Mouse (Mus musculus) liver, embryonic 13.5 days (tissue): ENCODE data around the gene Ngef. TPM values are rescaled to one million over a fixed set of nuclear protein-coding genes. Genes with fewer than 3 reads are reported as not detected.

Source experiments
- ATAC-seq: fragments of 200-750 bp; cut with Nextera tagmentation; 2 replicates; pipeline ENCODE4 v1.8.0; 2017; ENCODE audit warnings: low read depth, mild to moderate bottlenecking, moderate number of reproducible peaks, moderate library complexity
- DNase-seq: peaks from one replicate; pipeline ENCODE4 v3.0.0; 2022
- H3K27ac ChIP-seq: fragments of 300-500 bp; sonication (generic); 2 replicates; pipeline ENCODE4 v1.5.1; 2015; ENCODE audit warnings: moderate library complexity, mild to moderate bottlenecking, inconsistent platforms
- H3K27me3 ChIP-seq: fragments of 300-500 bp; sonication (generic); 2 replicates; pipeline ENCODE4 v1.6.1; 2015; ENCODE audit warnings: mild to moderate bottlenecking, inconsistent platforms
- H3K36me3 ChIP-seq: fragments of 300-500 bp; sonication (generic); 2 replicates; pipeline ENCODE4 v1.6.1; 2015; ENCODE audit warnings: mild to moderate bottlenecking, inconsistent platforms
- H3K4me1 ChIP-seq: fragments of 300-500 bp; sonication (generic); replicated peaks from 2 replicates; pipeline ENCODE4 v1.6.1; 2015; ENCODE audit warnings: inconsistent platforms
- H3K4me2 ChIP-seq: fragments of 300-500 bp; sonication (generic); 2 replicates; pipeline ENCODE4 v1.6.1; 2015; ENCODE audit warnings: inconsistent platforms, mild to moderate bottlenecking, moderate library complexity
- H3K4me3 ChIP-seq: fragments of 300-500 bp; sonication (generic); replicated peaks from 2 replicates; pipeline ENCODE4 v1.5.1; 2015; ENCODE audit warnings: mild to moderate bottlenecking, inconsistent platforms
- H3K9ac ChIP-seq: fragments of 300-500 bp; sonication (generic); 2 replicates; pipeline ENCODE4 v1.6.1; 2015; ENCODE audit warnings: mild to moderate bottlenecking, inconsistent platforms
- H3K9me3 ChIP-seq: fragments of 300-500 bp; sonication (generic); replicated peaks from 2 replicates; pipeline ENCODE4 v1.6.1; 2016; ENCODE audit warnings: inconsistent platforms
- WGBS: fragments of 180-500 bp; shearing (Covaris S2); methylation state at CpG from one replicate; pipeline ENCODE4 v1.1.7; 2015; ENCODE audit not compliant: insufficient replicate concordance; 5-methylcytosine and 5-hydroxymethylcytosine counted together
- polyA plus RNA-seq: library from polyadenylated mRNA; unstranded; fragments of >200 nt; fragmentation: Nextera tagmentation; extraction: Ambion mirVana; gene quantifications from 2 replicates; pipeline ENCODE4 v1.2.1, GENCODE M21; 2015

Gene Ngef
- polyA plus RNA-seq, 1 experiment from 2014 or later, result 3.8 TPM

DNA sequence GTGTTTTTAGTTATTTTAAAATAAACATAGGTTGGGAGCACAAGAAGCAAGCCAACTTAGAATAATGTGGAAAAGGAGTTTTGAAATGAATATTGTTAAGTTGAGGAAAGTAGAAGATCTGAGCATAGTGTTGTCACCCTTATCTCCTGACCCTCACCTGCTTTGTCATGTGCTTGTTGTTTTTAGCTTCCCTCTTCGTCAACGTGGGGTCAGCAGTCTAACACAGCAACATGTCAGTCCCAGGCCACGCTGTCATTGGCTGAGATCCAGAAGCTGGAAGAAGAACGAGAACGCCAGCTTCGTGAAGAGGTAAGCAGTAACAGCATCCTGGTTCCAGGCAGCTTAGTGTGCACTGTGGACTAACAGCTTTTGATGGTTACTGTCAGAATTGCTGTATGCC is 137.1 kb downstream of the Ngef start:
- Histone ChIP-seq H3K9me3 (no peaks in the 10 kb centered on the region), H3K36me3 (peaks cover 68% of the 10 kb centered on the region), H3K4me3 (no peak overlapping the region), H3K4me1 (no peaks in the 10 kb centered on the region), H3K27me3 (no peaks in the 10 kb centered on the region), H3K27ac (no peak overlapping the region), H3K4me2 (no peak overlapping the region), H3K9ac (no peak overlapping the region)
- DNase-seq (no peak), ATAC-seq (no peak)
- WGBS, result 69% methylated on average over 6 of the region's 6 CpGs

- Histone ChIP-seq H3K36me3 (peaks cover 66% of the 10 kb centered on the region), H3K27me3 (no peaks in the 10 kb centered on the region), H3K27ac (no peak overlapping the region), H3K4me1 (no peaks in the 10 kb centered on the region), H3K9ac (no peak overlapping the region), H3K4me2 (no peak overlapping the region), H3K9me3 (no peaks in the 10 kb centered on the region), H3K4me3 (no peak overlapping the region)
- DNase-seq (no peak), ATAC-seq (no peak)
- 81% methylated on average over 2 of the region's 2 CpGs for WGBS
Observed at GRCm38 (mm10) chr1:87435125-87435524, 138.5 kb downstream of the Ngef start.

Other genes with a start within 250 kb of the Ngef start
- 18.7 and 21.2 TPM in 2 replicates for gene Gigyf2, start 246.9 kb downstream of the Ngef start, polyA plus RNA-seq
- gene Kcnj13, start 179.1 kb downstream of the Ngef start, polyA plus RNA-seq, result 0.32 and 0.35 TPM in 2 replicates
- gene Snorc, start 103.6 kb downstream of the Ngef start, polyA plus RNA-seq, result not detected in 2 replicates
- 0.38 and 0.75 TPM in 2 replicates for gene Neu2, start 64.0 kb downstream of the Ngef start, polyA plus RNA-seq
- gene Inpp5d, start 46.4 kb upstream of the Ngef start, polyA plus RNA-seq, result 11.0 and 13.9 TPM in 2 replicates
- gene Atg16l1, start 182.0 kb upstream of the Ngef start, polyA plus RNA-seq, result 14.5 and 15.3 TPM in 2 replicates
- 0.83 and 0.92 TPM in 2 replicates for gene Sag, start 229.8 kb upstream of the Ngef start, polyA plus RNA-seq